Mouse (Mus musculus): ENCODE results near the gene Polr1a. TPM values are rescaled to one million over a fixed set of nuclear protein-coding genes. Genes with fewer than 3 reads are reported as not detected.

Polr1a gene
- polyA plus RNA-seq, 1 experiment: 16.6 TPM

- Histone ChIP-seq H3K4me1 (ENCODE audit: control insufficient read depth, insufficient read depth, low read length) (peaks cover 8% of the 10 kb centered on the region), H3K4me3 (ENCODE audit: insufficient read depth, low read length) (no peak overlapping the region), H3K27ac (ENCODE audit: insufficient read depth, low read length) (peak overlapping the region; percentile 50)
- TF ChIP-seq POLR2A (IDR thresholded peaks at IDR 0.05; ENCODE audit: extremely low read depth, insufficient read depth, low read length) (no peak), CTCF (IDR thresholded peaks at IDR 0.05; ENCODE audit: extremely low read depth, insufficient read depth, low read length) (no peak)
Observed at GRCm38 (mm10) chr6:71991190-71991932, 82.5 kb downstream of the Polr1a start.

GRCm38 (mm10) chr6:71991933-71992325 lies 83.1 kb downstream of the Polr1a start:
- TF ChIP-seq CTCF (IDR thresholded peaks at IDR 0.05; ENCODE audit: extremely low read depth, insufficient read depth, low read length) (no peak), POLR2A (IDR thresholded peaks at IDR 0.05; ENCODE audit: extremely low read depth, insufficient read depth, low read length) (no peak)
- H3K4me1 ChIP-seq (ENCODE audit: control insufficient read depth, insufficient read depth, low read length): peaks cover 8% of the 10 kb centered on the region
- no peak overlapping the region for H3K4me3 ChIP-seq (ENCODE audit: insufficient read depth, low read length)
- H3K27ac ChIP-seq (ENCODE audit: insufficient read depth, low read length): no peak overlapping the region

GRCm38 (mm10) chr6:71994004-71994403 lies 85.2 kb downstream of the Polr1a start:
- Histone ChIP-seq H3K27ac (ENCODE audit: insufficient read depth, low read length) (no peak overlapping the region), H3K4me1 (ENCODE audit: control insufficient read depth, insufficient read depth, low read length) (peaks cover 9% of the 10 kb centered on the region), H3K4me3 (ENCODE audit: insufficient read depth, low read length) (no peak overlapping the region)
- TF ChIP-seq POLR2A (IDR thresholded peaks at IDR 0.05; ENCODE audit: extremely low read depth, insufficient read depth, low read length) (no peak), CTCF (IDR thresholded peaks at IDR 0.05; ENCODE audit: extremely low read depth, insufficient read depth, low read length) (no peak)

GRCm38 (mm10) chr6:71995081-71995480 lies 86.2 kb downstream of the Polr1a start:
- peaks cover 9% of the 10 kb centered on the region for H3K4me1 ChIP-seq (ENCODE audit: control insufficient read depth, insufficient read depth, low read length)
- TF ChIP-seq CTCF (IDR thresholded peaks at IDR 0.05; ENCODE audit: extremely low read depth, insufficient read depth, low read length) (no peak), POLR2A (IDR thresholded peaks at IDR 0.05; ENCODE audit: extremely low read depth, insufficient read depth, low read length) (no peak)
- H3K4me3 ChIP-seq (ENCODE audit: insufficient read depth, low read length): no peak overlapping the region
- H3K27ac ChIP-seq (ENCODE audit: insufficient read depth, low read length): no peak overlapping the region

GRCm38 (mm10) chr6:71997215-71997614 lies 88.4 kb downstream of the Polr1a start:
- TF ChIP-seq POLR2A (IDR thresholded peaks at IDR 0.05; ENCODE audit: extremely low read depth, insufficient read depth, low read length) (no peak), CTCF (IDR thresholded peaks at IDR 0.05; ENCODE audit: extremely low read depth, insufficient read depth, low read length) (no peak)
- peaks cover 2% of the 10 kb centered on the region for H3K4me1 ChIP-seq (ENCODE audit: control insufficient read depth, insufficient read depth, low read length)
- H3K27ac ChIP-seq (ENCODE audit: insufficient read depth, low read length): no peak overlapping the region
- H3K4me3 ChIP-seq (ENCODE audit: insufficient read depth, low read length): no peak overlapping the region

- H3K4me1 ChIP-seq (ENCODE audit: control insufficient read depth, insufficient read depth, low read length): 0 out of 2 replicates have a peak, but pooled peaks cover 1% of the 10 kb centered on the region
- no peak for TF ChIP-seq POLR2A (IDR thresholded peaks at IDR 0.05; ENCODE audit: extremely low read depth, insufficient read depth, low read length)
- H3K4me3 ChIP-seq (ENCODE audit: insufficient read depth, low read length): no peak overlapping the region
- H3K27ac ChIP-seq (ENCODE audit: insufficient read depth, low read length): no peak overlapping the region
Observed at GRCm38 (mm10) chr6:71999917-72000512, 91.2 kb downstream of the Polr1a start.

DNA sequence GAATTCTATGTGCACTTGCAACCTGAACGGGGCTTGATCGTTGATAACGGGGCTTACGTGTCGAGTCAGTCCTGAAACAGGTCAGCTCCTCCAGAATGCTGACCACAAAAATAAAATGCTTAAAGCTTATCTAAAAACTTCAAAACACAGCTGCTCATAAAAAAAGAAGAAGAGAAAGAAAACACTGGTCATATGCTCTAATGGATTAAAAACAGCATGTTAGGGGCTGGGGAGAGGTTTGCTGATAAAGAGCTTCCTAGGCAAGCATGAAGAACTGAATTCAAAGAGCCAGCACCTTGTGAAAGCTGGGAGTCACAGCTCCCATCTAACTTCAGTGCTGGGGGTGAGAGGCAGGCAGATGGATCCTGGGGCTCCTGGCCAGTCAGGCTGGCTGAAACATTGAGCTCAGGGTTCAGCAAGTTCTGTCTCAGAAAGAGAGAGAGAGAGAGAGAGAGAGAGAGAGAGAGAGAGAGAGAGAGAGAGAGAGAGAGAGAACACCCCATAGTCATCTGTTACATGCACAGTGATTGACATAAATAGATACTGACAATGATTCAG lies 92.4 kb downstream of the Polr1a start:
- TF ChIP-seq POLR2A (IDR thresholded peaks at IDR 0.05; ENCODE audit: extremely low read depth, insufficient read depth, low read length): no peak
- no peak for TF ChIP-seq CTCF (IDR thresholded peaks at IDR 0.05; ENCODE audit: extremely low read depth, insufficient read depth, low read length)
- Histone ChIP-seq H3K4me1 (ENCODE audit: control insufficient read depth, insufficient read depth, low read length) (0 out of 2 replicates have a peak, but pooled peaks cover 1% of the 10 kb centered on the region), H3K27ac (ENCODE audit: insufficient read depth, low read length) (no peak overlapping the region), H3K4me3 (ENCODE audit: insufficient read depth, low read length) (no peak overlapping the region)

DNA sequence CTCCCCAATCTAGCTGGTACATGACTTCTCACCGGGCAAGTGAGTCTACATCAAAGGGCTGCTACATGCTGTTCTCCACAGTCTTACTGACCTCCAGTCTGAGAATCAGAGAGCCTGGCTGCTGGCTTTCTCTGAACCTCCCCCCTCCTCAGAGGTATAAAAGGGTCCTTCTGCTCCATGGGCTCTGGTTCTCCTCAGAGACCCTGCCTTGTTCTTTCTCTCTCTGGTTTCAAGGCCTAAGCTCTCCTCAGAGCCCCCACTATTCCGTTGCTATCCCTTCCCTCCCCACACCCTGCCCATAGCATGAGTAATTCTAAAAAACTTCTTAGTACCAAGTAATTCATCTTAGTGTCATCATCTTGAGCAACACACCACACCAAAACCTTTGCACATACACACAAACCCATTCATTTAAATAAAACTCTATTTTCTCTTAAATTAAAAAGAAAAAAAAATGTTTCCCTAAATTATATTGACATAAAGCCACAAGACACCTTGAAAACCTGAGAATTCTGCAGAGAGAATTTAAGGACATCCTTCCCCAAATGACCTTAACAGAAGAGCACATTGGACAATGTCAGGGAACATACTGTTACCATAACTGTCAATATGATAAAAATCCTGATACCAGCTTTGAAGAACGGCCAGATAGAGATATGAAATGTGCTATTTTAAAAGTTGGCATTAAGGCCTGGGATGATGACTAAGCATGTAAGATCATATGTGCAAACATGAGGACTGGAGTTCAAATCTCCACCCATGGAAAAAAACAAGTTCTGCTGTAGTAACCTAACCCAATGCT lies 98.8 kb downstream of the Polr1a start:
- Histone ChIP-seq H3K27ac (ENCODE audit: insufficient read depth, low read length) (no peak overlapping the region), H3K4me3 (ENCODE audit: insufficient read depth, low read length) (no peak overlapping the region), H3K4me1 (ENCODE audit: control insufficient read depth, insufficient read depth, low read length) (no peaks in the 10 kb centered on the region)
- TF ChIP-seq CTCF (IDR thresholded peaks at IDR 0.05; ENCODE audit: extremely low read depth, insufficient read depth, low read length): no peak
- TF ChIP-seq POLR2A (IDR thresholded peaks at IDR 0.05; ENCODE audit: extremely low read depth, insufficient read depth, low read length): no peak

DNA sequence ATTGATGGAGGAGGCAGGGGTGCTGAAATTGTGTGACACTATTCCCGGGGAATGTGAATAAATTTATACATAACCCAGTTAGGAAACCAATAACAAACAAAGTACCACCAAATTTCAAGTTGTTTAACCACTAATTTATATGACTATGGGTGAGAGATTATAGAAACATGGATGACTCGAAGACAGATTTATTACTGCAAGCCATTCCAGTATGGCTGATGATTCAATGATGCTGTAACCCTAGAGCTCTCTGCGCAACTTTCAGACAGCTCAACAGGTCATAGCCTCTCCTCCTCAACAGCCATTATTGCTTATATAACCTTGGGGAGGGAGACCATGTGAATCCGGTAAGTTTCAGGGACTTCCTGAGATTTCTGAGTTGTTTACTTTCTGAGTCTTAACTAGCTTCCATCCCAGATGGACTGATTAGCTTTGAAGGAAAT lies 99.4 kb downstream of the Polr1a start:
- no peaks in the 10 kb centered on the region for H3K4me1 ChIP-seq (ENCODE audit: control insufficient read depth, insufficient read depth, low read length)
- TF ChIP-seq CTCF (IDR thresholded peaks at IDR 0.05; ENCODE audit: extremely low read depth, insufficient read depth, low read length) (no peak), POLR2A (IDR thresholded peaks at IDR 0.05; ENCODE audit: extremely low read depth, insufficient read depth, low read length) (no peak)
- no peak overlapping the region for H3K4me3 ChIP-seq (ENCODE audit: insufficient read depth, low read length)
- H3K27ac ChIP-seq (ENCODE audit: insufficient read depth, low read length): no peak overlapping the region

Measured in cortical plate, adult 2 months (tissue).